Mouse (Mus musculus) embryo, embryonic 10.5 days (tissue): ENCODE measurements at regions not wholly inside any gene's neighbourhood (a gene's known extent, or its start where the extent isn't known, plus 50 kb on each side); places are given as distances from the start of the nearest gene placed in this dataset.

ENCODE experiments used
- DNase-seq: peaks from one replicate; pipeline ENCODE4 v3.0.0-alpha.2; 2015; ENCODE audit warnings: low spot score

DNA sequence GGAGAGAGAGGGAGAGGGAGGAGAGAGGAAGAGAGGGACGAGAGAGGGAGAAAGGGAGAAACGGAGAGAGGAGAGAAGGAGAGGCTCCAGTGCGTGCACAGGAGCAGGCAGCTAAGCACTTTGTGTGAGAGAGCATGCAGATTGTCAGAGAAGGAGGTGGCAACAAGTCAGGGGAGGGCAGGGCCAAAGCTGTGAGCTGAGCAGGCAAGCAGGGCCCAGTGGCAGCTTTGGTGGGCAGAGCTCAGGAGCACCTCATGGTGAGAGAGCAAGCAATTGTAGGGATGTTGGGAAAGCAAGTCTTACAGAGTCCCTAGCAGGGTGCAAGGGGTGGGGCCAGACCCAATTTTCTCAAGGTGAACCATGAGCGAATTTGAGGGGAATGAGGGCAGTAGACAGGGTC, 234.3 kb upstream of the Hey2 start:
- DNase-seq: no peak

DNA sequence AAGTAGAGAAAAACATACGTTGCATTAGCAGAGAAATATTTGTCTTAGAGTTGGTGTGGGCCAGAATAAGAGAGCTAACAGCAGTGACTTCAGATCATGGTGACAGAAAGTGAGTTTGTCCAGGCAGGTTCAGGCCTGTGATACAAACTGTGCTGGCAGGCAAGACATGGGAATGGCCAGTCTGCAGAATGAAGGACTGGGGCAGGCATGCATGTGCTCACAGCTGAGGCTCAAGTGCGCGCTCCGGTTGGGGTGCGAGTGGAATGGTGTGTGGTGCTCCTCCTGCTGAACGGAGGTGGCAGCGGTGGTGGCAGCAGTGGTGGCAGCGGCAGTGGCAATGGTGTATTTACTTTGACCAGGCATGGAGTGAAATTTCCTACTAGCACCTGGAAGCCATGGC, 233.8 kb upstream of the Hey2 start:
- no peak for DNase-seq

DNA sequence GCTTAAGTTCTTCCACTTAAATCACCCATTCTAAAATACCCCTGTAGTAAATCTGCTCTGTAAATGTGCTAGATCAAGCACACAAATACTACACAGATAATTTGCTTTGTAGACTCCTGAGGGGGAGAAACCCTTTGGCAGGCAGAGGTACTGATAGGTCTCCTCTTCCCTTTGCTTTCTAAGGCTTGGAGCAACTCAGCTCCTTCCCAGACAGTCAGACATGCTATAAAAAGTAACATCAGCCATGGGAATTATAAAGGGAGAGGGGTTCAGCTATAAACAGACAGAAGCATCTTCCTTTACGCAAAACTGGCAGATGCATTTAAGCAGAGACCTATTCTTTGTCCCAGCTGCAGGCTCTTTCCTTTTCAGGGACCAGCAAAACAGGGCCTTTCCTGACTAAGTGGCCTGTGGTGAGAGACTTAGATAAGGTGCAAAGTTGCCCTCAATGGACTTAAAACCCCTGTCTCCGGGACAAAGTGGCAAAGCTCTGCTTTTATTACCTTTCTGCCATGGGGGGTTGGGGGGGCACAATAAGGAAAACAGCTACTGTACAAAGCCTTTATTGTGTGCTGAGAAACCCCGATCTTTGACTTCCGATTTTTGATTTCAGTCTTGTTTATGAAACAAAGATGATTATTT, 231.5 kb upstream of the Hey2 start:
- DNase-seq: no peak

DNA sequence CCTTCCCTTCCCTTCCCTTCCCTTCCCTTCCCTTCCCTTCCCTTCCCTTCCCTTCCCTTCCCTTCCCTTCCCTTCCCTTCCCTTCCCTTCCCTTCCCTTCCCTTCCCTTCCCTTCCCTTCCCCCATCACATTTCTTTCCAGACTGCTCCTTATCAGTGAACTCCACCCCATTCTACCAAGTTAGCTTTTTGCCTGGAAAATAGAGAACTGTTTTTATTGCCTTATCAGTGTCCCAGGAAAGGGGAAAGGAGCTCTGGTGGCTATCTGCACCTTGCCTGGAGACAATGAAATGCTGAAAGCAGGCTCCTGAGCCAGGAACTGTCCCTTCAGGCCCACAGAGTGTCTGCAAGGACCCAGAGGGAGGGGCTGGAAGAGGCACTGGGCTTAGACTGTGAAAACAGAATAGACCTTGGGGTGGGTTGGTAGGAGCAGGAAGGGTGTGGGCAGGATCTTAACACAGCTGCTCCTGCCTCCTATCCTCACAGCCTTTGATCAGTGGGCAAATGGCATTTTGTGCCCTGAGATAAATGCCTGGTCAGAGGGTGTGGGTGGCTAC, 226.1 kb upstream of the Hey2 start:
- DNase-seq: no peak

DNA sequence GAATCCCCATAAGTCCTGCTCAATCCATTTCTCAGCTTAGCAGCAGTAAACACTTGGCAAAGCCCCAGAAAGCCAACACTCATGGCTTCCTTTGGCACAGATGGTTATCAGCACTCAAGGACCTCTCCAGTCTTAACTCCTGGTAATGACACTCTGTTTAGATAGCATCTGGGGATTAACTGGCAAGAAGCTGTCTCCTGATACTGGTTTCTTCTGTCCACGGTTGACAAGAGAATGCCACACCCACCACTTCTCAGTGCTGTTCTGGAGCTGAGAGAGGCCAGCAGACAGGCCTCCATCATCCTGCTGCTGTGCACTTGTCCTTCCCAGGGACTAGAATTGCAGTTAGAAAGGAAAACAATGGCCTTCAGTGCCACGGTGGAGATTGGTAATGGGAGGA, 220.1 kb upstream of the Hey2 start:
- DNase-seq: no peak

DNA sequence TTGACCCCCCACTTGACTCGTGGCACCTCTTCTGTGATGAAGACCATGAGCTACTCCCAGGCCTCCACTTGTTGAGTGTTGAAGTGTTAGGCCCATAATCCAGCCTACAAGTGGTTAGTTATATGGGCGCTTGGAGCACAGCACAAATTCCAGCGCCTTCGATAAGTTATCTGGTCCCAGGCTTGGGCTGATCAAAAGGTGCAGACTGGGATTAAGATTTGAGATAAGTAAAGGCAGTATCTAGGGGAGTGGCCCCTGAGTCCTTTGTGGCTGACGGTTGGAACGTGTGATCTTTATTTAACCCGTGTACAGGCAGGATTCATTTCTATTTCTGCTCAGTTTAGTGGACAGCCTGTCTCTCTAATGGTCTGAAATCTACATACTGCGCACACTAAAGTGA, 210.7 kb upstream of the Hey2 start:
- no peak for DNase-seq

DNA sequence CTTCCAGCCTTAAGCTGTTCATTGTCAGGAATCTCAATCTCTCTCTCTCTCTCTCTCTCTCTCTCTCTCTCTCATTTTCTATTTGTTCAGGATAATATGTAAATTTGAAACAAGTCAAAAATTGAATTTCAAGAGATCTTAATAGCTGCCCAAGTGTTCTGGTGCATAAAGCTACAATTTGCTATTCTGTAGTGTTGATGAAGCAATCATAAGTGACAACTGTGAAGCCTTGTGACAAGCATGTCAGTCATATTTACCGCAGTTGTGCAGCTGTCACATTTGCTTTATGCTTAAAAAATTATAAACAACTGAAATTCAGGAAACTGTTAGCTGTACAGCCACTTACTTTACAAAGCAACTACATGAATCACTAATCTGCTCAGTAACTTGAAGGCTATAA, 208.6 kb upstream of the Hey2 start:
- no peak for DNase-seq

DNA sequence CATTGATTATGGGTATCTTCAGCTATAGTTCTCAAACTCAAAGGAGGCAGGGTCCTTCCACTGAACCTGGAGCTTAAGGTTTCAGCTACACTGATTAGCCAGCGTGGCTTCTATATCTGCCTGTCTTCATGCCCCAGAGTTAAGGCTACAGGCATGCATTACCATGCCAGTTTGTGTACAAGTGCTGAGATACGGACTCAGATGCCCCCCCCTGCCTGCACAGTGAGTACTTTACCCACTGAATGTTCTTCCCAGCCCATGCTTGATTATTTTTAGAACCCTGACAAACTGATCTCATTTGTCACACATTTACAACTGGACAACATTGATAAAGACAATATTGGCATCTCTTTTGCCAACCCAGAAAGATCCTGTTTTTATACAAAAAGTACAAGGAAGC, 206.8 kb upstream of the Hey2 start:
- DNase-seq: no peak

DNA sequence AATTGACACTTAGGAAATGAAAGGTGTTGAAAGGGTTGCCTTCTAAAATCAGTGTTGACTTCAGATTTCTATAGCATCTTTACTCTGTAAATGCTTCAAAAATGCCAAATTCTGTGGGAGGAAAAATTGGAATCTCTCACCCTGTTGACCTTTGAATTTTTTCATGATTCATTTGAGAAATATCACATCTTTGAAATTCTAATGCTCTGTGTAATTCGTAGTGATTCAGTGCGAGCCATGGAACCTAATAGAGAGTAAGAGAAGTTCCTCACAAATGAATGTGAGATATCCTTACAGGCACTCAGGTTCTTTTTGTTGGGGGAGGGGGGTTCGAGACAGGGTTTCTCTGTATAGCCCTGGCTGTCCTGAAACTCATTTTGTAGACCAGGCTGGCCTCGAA, 193.0 kb upstream of the Hey2 start:
- DNase-seq: no peak

DNA sequence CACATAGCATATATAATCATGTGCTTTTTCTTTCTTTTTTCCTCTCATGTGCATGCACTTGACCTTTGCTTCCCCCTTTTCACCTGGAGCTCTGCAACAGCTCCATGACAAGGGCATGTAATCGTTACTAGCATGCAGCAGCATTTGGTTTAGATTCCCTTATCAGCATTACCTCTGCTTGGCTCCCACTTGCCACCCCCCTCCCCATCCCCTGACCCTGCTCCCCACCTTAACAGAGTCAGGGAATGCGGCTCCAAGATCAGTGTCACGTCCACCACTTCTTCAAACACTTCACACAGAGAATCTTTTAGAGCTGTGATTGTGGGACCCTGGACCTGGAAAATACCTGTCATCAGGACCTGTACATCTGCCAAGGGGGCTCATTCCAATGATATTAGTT, 192.2 kb upstream of the Hey2 start:
- DNase-seq: no peak

DNA sequence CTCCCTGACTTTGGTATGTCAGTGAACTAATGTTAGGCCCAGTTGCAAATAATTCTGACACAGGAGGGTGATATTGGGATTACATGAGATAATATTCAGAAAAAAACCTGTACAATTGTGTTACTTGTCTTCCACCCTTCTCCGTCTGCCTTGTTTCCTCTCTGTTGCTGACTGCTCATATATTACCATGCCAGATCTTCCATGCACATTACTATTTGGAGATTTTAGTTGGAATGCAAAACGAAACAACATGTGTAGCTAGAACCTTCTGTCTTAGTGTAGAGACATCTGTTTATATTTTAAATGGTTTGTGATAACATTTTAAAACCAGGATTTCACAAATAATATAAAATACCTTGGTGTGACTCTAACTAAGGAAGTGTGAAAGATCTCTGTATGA, 188.1 kb upstream of the Hey2 start:
- no peak for DNase-seq

DNA sequence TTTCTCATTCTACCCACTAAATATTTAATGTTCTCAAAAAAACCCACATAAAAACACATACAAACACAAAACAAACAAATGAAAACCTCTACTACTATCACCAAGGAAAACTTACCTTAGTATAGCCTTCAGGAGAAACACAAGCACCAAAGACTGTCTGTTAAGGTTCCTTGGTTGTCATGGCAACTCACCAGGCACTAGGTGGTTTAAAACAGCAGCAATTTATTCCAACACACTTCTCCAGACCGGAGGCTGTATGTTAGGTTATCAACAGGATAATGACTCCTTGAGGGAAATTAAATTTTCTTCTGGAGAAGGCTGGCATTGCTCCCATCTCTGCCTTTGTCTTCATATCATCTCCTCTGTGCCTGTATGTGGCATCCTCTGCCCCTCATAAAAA, 183.8 kb upstream of the Hey2 start:
- no peak for DNase-seq

DNA sequence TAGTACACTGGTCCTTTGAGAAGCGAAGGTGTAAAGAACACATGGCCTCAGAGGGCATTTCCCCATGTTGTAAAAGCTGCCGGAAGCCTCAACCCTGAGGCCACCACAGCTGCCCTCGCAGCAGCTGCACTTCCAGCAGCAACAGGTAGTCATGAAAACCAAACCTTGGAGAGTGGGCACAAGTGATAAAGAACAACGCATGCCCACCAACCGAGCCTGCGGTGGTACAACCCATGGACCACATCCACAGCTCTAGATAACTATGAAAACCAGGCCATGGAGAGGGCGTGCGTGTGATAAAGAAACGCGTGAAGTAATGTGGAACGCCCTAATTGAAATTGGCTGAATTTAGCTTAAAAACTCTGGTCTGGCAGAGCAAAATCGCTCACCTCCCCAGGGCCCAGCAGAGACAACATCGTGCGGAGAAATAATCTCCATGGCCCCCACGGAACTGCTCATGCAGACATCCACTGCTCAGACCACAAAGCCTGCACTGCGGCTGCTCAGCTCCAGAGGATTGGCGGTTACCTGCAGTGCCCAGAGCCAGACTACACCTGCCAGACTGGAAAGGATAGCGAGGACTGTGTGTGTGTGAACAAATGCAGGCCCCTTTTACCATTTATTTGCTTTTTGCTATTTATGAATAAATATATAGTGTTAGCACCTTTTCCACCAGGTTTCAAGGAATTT, 170.2 kb upstream of the Hey2 start:
- no peak for DNase-seq

DNA sequence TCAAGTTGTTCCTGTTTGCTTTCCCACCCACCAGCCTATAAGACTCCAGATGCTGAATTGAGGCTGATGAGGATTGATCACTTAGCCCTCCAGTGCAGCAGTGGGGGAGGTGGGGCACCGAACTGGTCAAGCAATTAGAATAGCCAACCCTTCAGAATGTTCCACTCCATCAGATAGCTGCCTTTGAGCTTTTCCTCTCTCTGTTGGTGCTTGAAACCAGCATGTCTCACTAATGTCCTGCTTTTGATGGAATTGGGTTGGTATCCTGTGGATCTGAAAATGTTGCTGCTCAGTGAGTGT, 167.3 kb upstream of the Hey2 start:
- DNase-seq: no peak

DNA sequence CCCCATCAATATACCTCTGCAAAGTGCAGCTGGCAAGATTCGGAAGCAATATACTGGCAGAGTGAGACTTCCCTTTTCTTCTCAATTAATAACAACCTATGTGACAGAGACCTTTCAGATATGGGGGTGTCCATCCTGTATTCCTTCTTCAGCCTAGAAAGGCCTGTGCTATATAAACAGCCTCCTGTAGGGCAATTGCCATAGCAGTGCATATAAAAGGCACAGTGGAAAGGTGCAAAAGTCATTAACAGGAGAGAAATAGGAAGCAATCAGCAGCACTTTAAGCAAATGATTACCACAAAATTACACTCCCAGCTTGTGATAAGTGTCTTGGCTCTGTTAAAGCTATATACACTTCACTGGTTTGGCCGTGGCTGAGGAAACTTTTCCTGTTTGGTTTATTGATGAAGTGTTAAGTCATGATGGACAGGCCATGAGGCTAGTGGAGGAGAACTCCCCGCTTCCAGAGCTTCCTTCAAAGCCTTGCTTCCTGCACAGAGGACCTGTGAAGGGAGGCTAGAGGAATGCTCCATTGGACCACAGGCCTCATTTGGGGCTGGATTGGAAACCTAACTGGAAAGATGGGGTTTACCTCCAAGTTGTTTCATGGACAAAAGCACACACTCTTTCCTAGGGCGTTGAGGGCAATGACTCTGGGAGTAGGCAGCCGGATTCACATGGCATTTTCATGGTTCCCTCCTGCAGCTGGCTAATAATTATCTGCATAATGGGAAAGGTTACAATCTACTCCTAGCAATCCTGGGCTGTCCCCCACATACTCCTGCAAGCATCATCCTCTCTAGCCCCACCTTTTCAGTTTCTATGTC, 166.7 kb upstream of the Hey2 start:
- DNase-seq: no peak

DNA sequence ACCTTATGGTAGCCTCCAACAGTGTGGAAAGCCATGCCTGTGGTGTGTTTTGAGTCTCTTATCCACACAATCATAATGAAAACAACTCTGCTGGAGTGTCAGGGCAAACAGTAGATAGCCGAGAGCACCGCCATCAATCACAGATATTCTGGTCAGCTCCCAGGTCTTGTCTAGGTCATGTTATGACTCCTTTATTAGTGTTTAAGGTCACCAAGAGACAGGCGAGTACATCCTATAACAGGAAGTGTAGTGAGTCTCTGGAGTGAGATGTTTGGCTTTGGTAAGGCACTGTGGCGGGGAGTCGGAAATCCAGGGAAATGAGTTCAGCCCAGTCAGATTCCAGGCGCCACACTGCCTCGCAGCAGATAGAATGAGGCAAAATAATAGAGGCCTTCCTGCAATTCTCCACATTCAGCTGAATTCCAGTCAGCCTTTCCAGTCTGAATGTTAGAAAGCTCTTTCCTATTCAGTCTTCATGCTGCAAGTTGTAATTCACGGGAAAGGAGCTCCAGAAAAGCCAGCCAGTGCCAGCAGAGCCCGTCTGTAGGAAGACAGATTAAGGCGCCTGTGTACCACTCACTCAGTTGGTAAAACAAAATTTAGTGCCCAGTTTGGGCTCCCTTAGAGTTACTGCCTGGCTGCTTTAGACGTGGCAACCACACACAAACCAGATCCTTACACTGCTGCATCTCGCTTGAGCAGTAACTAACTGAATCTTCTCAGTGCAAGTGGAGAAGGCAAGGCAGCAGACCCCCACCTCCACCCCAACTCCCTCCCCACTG, 155.8 kb upstream of the Hey2 start:
- DNase-seq: peak; percentile 25

DNA sequence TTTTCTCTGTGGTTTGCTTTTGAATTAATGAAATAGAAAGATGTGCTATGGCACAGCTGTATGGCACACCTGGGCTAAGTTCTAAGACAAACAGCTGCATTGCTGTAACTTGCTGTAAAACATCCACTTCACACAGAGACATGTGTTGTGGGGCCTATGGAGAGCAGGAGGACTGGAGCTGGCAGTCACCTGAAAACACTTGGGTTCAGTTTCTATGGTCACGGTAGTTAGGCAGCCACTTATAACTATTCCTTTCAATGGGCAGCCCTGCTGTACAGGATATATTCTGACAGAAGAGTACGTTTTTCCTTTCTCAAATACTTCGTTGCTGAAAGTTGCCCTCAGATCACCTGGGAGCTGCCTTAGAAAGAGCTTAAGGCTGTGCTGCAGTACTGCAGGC, 149.6 kb upstream of the Hey2 start:
- DNase-seq: no peak

DNA sequence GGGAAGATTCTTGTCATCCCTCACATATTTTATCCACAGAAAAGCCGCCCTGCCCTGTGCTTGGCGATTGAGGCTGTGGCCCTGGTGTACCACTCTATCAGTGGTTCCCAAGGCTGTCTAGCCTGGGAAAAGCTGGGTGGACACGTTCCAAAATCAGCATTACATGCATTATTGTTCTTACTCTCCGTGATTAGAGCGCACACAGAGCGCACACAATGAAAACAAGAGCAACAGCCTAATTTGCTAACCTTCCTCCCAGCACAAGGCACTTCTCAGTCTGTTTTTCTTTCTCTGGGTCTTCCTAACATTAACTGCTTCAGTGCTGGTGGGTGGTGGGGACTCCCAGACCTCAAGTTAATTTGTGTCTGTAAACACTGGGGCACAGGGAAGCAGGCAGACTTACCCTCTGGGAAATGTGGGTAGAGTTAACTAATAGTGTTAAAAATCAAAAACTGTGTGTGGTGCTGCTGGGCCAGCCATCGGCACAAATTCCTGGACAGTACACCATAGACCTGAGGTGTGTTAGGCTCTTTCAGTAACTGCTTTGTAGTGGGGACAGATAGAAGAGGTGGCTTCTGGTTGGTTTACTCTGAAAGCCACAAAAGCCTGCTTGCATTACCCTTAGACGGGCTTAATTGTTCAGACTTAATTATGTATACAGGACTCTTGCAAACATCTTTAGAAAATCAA, 137.8 kb upstream of the Hey2 start:
- DNase-seq: peak; percentile 72

DNA sequence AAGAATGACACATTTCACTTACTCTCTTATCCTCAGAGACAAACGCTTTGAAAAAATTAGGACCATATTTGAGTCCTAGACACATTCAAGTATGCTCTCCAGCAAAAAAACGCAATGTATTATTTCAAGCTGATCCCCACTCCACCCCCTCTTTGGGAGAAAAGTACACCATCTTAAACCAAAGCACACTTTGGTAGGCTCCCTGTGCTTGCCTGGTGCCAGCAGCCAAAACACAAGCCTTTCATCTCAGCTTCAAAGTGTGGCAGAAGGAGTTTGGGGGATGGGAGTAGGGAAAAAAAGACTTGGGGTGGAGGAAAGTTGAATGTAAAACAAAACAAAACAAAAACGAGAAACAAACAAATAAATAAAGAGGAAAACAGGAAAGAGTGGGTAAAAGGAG, 137.2 kb upstream of the Hey2 start:
- peak; percentile 45 for DNase-seq

DNA sequence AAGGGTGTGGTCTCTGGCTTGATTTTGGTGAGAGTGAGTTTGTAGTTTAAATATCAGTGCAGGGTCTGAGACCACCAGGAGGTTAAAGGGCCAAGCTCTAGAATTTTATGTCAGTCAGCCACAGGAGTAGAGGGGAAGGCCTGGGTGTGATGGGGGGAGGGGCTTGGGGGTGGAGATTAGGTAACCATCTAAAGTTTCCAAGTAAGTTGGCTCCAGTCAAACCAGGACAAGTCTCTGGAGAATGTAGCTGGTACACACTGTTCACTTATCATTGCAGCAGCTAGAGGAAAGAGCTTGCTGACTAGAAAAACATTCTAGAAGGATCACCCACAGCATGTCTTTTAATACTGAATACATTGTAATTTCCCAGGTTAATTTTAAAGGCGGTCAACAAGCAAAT, 123.6 kb upstream of the Hey2 start:
- DNase-seq: no peak

DNA sequence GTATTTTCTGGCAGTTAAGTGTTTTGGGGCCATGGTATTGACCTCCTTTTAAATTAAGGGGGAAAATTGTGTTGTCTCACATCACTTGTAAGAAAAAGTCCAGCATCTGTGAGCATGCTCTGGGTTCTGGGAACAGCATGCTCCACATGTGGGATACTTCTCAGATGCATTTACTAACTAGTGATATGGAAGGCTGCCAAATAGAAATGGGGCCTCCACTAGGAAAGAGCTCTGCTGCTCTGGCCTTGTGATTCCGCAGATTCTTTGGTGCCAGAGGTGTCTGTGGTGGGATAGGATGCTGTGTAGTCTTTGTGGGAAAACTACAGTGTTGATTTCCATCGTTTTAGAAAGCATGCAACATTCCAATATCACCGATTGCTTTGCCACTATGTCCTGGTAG, 111.2 kb upstream of the Hey2 start:
- no peak for DNase-seq

DNA sequence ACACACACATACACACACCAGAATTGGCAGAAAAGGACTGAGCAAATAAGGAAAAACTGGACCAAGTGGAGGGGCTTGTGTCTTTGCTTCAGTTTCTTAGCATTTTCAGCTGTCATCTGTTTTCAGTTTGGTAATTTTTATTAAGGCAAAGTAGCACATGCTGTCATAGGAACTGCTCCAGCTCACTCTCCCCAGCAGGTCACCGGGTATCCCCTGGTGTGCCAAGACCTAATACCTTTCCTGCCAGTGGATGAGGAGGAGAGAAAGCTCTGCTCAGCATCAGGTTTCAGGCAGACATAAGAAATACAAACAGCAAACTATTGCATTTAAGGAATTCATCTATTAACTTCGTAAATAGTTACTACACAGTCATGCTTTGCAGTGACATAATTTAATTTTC, 109.8 kb upstream of the Hey2 start:
- no peak for DNase-seq
